Mouse (Mus musculus) adrenal gland, postnatal 25 days (tissue): ENCODE data around the gene Wnt5b. TPM values are rescaled to one million over a fixed set of nuclear protein-coding genes. Genes with fewer than 3 reads are reported as not detected.
"Not testable (repeated sequence)": the region's sequence is repeated elsewhere in the genome, so short reads cannot be mapped to it uniquely, and the experiment has no call there.

Experiments
- DNase-seq: peaks from one replicate; pipeline ENCODE4 v3.0.0; 2021; ENCODE audit warnings: mixed read lengths
- total RNA-seq: library from RNA; stranded (reverse); gene quantifications from 2 replicates; pipeline ENCODE4 v1.2.3, GENCODE M21; 2021

Wnt5b gene
- total RNA-seq, 1 experiment from 2014 or later, result 2.7 TPM

DNA sequence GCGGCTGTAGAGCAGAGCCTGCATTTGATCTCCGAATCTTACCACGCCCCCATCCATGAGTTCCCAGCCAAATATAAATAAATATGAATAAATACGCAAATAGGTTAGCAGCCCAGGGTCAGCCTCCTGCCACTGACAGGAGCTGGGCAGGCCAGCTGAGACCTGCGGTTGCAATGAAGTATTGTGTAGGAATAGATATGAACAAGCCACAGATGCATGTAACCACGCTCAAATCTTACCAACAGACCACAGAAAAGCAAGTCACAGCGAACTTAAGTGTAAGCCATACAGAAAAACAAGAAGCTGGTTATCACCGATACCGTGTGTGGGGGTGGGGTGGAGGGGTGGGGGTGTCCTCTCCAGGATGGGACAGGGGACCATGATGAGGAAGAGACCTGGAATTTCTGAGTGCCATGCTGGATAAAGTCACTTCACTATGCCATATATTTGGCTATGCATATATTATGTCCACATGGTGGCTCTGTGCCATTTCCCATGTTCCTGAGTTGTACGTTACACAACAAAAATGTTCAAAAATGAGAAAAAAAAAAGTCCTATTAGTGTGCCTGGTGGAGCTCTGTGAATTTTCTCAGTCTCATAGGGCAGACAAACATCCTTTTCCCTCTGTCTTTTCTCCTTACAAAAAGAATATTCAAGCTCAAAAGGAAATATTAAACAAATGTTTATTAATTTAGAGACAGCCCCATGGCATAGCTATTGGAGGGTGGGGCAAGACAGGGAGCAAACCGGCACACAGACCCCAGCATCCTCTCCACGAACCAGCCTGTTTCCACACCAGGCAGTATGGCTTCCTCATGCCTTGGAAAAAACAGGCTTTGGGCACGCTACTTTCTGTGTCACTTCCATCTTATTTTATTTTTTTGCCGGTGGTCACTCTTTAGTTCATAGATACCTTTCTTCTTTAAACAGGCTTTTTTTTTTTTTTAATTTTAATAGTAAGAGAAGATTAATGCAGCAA lies 92.9 kb downstream of the Wnt5b start:
- DNase-seq, result no peak

DNA sequence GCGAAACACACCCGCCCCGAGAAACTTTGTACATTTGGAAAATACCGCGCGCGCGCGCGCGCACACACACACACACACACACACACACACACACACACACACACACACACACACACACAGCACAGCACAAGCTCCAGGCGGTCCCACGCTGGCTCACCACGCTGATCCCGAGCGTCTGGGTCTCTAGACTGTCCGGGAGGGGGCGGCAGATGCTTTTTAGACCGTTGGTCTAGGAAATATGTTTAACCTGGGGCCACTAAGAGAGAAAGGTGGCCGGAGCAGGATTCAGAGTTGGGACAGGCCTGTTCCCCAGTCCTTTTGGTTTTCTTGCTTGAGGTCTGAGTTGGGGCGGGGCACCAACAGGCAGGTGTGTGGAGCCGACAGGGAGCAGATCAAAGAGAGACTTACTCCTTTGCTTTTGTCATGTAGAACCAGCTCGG lies 95.1 kb downstream of the Wnt5b start:
- peak; percentile 78 for DNase-seq

GRCm38 (mm10) chr6:119448321-119449059 lies 95.7 kb downstream of the Wnt5b start:
- DNase-seq, result peak; percentile 17

- DNase-seq, result peak; percentile 36
These were observed 98.2 kb downstream of the Wnt5b start for GRCm38 (mm10) chr6:119445671-119446607.

DNA sequence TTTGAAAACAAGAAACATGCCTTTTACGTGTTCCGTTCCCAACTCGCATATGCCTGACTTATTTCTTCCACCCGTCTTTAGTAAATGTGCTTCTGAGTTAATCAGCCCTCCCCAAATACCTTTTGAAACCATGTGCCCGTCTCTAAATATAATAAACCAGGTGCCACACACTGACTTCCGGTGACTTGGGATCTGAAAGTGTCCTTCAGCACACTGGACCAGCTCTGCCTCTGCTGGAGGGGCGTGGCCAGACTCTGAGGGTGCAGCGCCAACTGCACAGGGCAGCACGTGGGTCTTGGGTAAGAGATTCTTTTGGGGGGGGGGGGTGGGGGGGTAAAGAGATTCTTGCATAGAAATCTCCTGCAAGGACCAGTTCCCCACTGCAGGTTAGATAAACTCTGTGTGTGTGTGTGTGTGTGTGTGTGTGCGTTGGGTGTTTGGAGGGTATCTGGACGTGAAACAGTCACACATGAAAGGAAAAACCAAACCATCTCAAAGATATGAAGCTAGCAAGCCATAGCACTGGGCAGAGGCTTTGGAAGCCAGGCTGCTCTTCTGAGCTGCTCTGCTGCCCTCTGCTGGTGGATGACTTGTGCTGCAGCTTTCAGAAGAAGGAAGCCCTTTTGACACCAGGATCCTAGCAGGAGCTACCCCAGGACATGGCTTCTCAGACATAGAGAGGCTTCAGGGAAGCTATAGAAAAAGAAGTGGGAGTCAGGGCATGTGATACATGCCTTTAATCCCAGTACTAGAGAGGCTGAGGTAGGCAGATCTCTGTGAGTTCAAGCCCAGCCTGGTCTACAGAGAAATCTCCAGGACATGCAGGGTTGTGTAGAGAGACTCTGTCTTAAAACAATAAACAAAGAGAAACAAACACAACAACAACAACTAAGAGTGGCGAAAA lies 100.2 kb downstream of the Wnt5b start:
- peak; percentile 80 for DNase-seq

DNA sequence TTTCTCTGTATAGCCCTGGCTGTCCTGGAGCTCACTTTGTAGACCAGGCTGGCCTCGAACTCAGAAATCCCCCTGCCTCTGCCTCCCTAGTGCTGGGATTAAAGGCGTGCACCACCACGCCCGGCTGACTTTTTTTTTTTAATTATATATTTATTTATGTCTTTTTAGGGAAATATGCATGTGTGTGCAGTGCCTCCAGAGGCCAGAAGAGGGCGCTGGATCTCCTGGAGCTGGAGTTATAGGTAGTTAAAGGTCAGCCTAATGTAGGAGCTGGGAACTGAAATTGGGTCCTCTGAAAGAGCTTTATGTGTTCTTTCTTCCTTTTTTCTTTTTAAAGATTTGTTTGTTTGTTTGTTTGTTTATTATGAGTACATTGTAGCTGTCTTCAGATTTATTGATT lies 101.4 kb downstream of the Wnt5b start:
- DNase-seq, result not testable (repeated sequence)

DNA sequence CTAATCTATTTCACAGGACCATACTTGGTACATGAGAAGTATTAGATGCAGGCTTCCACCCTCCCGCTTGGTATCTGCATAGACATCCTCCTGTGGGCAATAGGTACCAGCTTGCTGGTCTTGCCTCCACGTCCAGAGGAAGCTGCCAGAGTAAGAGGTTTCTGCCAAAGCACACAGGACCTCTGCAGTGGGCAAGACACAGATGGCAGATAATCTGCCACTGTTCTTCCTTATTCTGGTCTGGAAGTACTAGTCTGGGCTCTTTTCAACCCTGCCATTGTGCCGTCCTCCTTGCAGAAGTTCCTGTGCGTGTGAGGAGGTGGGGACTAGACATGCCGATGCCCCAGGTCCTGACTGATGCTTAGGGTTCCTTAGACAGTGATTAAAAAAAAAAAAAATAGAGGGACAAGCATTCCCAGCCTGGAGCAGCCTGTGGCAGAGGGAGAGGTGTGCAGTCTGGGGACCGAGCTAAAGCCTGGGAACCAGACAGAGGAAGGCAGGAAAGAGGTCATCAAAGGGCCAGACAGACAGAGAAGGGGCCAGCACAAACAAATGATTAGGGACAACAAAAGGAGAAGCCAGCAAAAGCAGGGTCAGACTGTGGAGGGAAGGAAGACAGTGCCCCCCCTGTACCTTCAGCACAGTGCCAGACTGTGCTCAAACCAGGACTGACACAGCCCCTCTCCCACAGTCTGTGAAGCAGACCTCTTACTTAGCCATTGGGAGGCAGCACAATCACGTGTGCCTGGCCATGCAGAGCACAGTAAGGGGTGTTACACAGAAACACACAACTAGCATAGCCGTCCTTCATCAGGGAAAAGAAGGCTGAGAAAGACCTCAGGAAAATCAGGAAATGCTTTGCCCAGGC lies 106.0 kb downstream of the Wnt5b start:
- DNase-seq, result no peak

- DNase-seq, result no peak
These were observed 109.8 kb downstream of the Wnt5b start for GRCm38 (mm10) chr6:119434394-119434793.

DNA sequence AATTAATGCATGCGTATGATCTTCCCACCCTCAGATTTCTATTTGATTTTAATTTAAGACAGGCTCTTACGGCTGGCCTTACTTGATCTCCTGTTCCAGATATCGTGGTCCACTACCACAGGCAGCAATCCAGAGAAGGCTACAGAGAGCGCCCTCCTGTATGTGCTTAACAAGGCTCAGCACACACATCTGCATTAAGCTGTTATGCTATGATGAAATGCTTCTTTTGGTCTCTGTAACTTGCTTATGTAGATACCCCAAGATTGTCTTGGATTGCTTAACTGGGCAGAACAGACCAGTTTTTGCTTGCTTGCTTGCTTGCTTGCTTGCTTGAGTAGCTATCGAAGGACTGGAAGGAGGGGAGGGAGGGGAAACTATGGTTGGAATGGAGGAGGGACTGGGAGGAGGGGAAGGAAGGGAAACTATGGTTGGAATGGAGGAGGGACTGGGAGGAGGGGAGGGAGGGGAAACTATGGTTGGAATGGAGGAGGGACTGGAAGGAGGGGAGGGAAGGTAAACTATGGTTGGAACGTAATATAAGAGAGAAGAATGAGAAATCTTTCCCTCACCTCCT lies 112.3 kb downstream of the Wnt5b start:
- no peak for DNase-seq

DNA sequence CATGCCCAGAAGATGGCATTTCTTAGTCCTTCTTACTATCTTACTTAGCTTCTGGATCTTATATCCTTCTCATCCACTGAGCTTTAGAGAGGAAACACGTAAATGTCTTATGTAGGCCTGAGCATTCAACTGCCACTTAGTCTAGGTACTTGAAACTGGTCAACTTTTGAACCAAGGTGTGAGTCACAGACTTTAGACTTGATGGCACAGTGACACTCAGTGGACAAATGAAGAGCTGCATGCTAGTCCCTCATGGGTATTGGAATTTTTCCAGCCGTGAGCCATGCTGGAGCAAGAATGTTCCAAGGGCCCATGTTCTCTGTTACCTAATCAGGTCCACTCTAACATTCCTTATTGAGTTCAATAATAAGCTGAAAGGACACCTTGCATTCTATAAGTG lies 113.6 kb downstream of the Wnt5b start:
- peak; percentile 52 for DNase-seq

- no peak for DNase-seq
These were observed 114.8 kb downstream of the Wnt5b start for GRCm38 (mm10) chr6:119429311-119429710.

DNA sequence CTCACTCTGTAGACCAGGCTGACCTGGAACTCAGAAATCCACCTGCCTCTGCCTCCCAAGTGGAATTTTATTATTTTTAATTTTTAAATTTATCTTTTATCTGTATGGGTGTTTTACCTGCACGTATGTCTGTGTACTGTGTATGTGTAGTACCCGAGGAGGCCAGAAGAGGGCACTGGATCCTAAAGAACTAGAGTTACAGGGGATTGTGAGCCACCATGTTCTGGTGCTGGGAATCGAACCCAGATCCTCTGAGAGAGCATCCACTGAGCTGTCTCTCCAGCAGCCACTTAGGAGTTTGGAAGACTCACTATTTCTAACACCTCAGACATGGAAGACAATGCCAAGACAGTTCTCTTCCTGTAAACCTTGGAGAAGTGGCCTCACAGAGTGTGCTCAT lies 115.5 kb downstream of the Wnt5b start:
- peak; percentile 18 for DNase-seq

GRCm38 (mm10) chr6:119421001-119421400 lies 123.1 kb downstream of the Wnt5b start:
- DNase-seq, result no peak

- no peak for DNase-seq
These were observed 123.8 kb downstream of the Wnt5b start for GRCm38 (mm10) chr6:119420357-119420756.

DNA sequence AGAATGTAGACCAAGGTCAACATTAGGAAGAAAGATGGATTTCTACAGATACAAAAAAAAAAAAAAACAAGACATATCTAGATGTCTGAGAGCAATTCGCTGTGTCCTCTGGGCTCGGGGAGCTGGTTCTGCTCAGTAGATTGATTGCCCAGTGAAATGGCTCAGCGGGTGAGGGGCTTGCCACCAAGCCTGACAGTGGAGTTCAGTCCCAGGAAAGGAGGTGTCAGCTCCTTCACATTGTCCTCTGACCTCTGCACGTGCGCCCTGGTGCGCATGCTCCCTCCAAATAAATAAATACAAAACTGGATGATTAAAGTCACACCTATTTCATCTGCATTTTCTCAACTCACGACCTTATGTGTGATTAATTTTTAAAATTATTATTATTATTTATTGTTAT lies 124.7 kb downstream of the Wnt5b start:
- no peak for DNase-seq

DNA sequence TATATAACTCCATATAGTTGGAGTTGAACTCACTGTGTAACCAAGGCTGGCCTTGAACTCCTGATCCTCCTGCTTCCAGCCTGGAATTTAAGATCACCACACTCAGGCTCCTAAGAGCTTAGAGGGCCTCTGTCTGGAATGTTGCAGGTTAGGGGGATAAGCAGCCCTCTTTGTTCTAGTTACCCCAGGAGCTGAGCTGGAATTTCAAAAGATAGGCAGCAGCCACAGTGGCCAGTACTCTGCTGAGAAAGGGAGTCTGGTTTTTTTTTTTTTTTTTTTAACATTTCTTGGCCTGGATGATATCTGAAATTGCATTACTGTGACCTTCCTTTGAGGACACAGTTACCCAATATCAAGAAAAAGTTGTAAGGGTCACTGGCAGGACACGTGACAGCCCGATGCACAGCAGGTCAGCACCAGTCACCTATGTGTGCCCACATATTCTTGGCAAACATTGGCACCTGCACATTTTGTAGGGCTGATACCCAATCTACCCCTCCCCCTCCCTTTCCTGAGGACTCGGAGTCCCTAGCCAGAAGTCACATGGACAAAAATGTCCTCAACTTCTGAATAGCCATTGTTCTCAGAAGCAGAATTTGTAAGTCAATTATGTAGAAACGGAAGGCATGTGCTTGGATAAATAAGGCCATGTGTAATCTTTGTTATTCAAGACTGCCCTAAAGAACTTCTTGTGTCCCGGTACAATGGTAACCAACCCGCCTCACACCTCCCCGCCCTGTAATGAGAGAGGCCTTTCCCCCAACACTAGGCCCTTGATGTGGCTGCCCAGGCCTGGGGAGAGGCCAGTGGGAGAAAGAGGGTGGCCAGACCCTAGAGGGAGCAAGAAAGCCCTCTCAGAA lies 125.5 kb downstream of the Wnt5b start:
- peak; percentile 15 for DNase-seq

DNA sequence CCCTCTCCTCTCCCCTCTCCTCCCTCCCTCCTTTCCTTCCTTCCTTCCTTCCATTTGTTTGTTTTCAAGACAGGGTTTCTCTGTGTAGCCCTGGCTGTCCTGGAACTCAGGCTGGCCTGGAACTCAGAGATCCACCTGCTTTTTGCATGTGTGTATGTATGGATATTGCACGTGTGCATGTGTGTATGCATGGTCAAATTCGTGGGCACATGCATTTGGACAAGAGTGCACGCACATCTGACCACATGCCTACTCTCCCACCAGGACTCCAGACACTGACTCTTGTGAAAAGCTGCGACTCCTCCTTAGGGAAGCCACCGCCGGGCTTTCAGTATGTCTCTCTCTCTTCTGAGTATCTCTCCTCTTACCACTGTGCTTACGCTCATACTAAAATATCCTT lies 126.3 kb downstream of the Wnt5b start:
- no peak for DNase-seq

DNA sequence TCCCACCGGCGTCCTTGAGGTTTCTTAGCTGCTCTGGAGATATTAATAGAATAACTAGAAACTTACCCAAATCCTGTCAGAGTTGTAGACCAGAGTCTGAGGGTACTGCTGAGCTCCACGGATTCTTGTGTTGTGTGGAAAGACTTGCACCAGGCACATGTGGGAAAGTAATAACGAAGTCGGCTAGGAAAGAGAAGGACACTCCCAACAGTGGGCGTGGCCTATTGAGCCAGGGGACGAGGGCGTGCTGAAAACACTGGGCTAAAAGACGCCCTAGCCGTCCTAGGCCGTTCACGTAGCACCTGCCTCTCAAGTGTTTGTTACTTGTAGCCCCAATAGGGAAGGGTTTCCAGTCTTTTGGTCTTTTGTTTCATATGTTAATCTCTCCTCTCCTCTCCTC lies 126.8 kb downstream of the Wnt5b start, which contains the start of gene Adipor2:
Adipor2 (minus strand) TSS at position 351 of the 400 bp plus-strand sequence.
- DNase-seq, result peak; percentile 67
